Mouse (Mus musculus) embryonic fibroblast, embryonic 13.5 days (primary cell): ENCODE measurements at regions not wholly inside any gene's neighbourhood (a gene's known extent, or its start where the extent isn't known, plus 50 kb on each side); places are given as distances from the start of the nearest gene placed in this dataset.

ENCODE experiments used
- CTCF ChIP-seq: IDR thresholded peaks from 2 replicates; pipeline ENCODE4 v1.5.1; 2011; ENCODE audit warnings: mild to moderate bottlenecking, control low read depth, low read length, moderate library complexity, borderline replicate concordance; ENCODE audit not compliant: insufficient read depth
- POLR2A ChIP-seq: IDR thresholded peaks from 2 replicates; pipeline ENCODE4 v1.6.1; 2011; ENCODE audit warnings: low read depth, mild to moderate bottlenecking, control low read depth, low read length, moderate library complexity

GRCm38 (mm10) chr14:58605529-58605928 is 535.2 kb downstream of the Fgf9 start:
- TF ChIP-seq CTCF (no peak), POLR2A (no peak)
